Mouse (Mus musculus) lung, embryonic 15.5 days (tissue): ENCODE measurements around the gene Gucy2f. TPM values are rescaled to one million over a fixed set of nuclear protein-coding genes. Genes with fewer than 3 reads are reported as not detected.
"Not testable (repeated sequence)": the region's sequence is repeated elsewhere in the genome, so short reads cannot be mapped to it uniquely, and the experiment has no call there.

Experiments used
- ATAC-seq: fragments of 200-750 bp; cut with Nextera tagmentation; 2 replicates; pipeline ENCODE4 v1.8.0; 2017; ENCODE audit warnings: moderate number of reproducible peaks, borderline replicate concordance; ENCODE audit not compliant: low FRiP score, low TSS enrichment; ENCODE audit errors: extremely low read depth
- H3K27ac ChIP-seq: fragments of 300-500 bp; sonication (generic); 2 replicates; pipeline ENCODE4 v1.5.1; 2015; ENCODE audit warnings: moderate library complexity, mild to moderate bottlenecking, inconsistent platforms
- H3K27me3 ChIP-seq: fragments of 300-500 bp; sonication (generic); 2 replicates; pipeline ENCODE4 v1.6.1; 2015; ENCODE audit warnings: inconsistent platforms
- H3K36me3 ChIP-seq: fragments of 300-500 bp; sonication (generic); 2 replicates; pipeline ENCODE4 v1.6.1; 2015; ENCODE audit warnings: inconsistent platforms
- H3K4me1 ChIP-seq: fragments of 300-500 bp; sonication (generic); 2 replicates; pipeline ENCODE4 v1.6.1; 2015; ENCODE audit warnings: inconsistent platforms
- H3K4me2 ChIP-seq: fragments of 300-500 bp; sonication (generic); 2 replicates; pipeline ENCODE4 v1.6.1; 2015; ENCODE audit warnings: inconsistent platforms, mild to moderate bottlenecking, moderate library complexity
- H3K4me3 ChIP-seq: fragments of 300-500 bp; sonication (generic); 2 replicates; pipeline ENCODE4 v1.5.1; 2015; ENCODE audit warnings: mild to moderate bottlenecking, inconsistent platforms
- H3K9ac ChIP-seq: fragments of 300-500 bp; sonication (generic); 2 replicates; pipeline ENCODE4 v1.6.1; 2015; ENCODE audit warnings: inconsistent platforms
- H3K9me3 ChIP-seq: fragments of 300-500 bp; sonication (generic); 2 replicates; pipeline ENCODE4 v1.6.1; 2016; ENCODE audit warnings: inconsistent platforms
- WGBS: fragments of 180-500 bp; shearing (Covaris S2); methylation state at CpG from one replicate; pipeline ENCODE4 v1.1.7; 2015; 5-methylcytosine and 5-hydroxymethylcytosine counted together
- polyA plus RNA-seq: library from polyadenylated mRNA; unstranded; fragments of >200 nt; fragmentation: Nextera tagmentation; extraction: Ambion mirVana; gene quantifications from 2 replicates; pipeline ENCODE4 v1.2.1, GENCODE M21; 2015

Gucy2f gene
- polyA plus RNA-seq = 0.01 TPM in 1 of 2 replicates, not detected in the other

DNA sequence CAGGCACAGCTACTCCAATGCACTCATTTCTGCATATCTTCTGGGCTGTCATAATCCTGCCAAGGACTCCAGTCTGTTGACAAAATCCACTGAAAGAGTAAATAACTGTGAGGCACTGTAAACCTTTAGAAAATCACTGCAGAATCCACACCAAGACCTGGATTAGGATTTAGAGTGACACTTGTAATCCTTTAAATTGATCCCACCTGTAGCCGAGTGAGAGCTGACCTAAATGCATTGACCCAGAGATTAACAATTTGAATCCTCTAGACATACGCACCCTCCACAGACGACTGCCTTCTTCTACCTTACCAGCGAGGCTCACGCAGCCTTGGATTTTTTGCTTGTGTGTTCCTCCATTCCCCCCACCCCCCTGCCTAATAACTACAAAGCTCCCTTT is at the start of gene Gucy2f:
TSS of gene Gucy2f (minus strand) at position 101 of the 400 bp plus-strand sequence.
- Histone ChIP-seq H3K4me2 (no peak within 1 kb of the TSS), H3K4me1 (no peaks in the 10 kb centered on the region), H3K9me3 (no peaks in the 10 kb centered on the region), H3K4me3 (no peak within 1 kb of the TSS), H3K9ac (no peak within 1 kb of the TSS), H3K27me3 (no peaks in the 10 kb centered on the region), H3K27ac (no peak within 1 kb of the TSS), H3K36me3 (no peaks in the 10 kb centered on the region)
- no peak for ATAC-seq
- 14% methylated on average over 5 of the region's 5 CpGs for WGBS

DNA sequence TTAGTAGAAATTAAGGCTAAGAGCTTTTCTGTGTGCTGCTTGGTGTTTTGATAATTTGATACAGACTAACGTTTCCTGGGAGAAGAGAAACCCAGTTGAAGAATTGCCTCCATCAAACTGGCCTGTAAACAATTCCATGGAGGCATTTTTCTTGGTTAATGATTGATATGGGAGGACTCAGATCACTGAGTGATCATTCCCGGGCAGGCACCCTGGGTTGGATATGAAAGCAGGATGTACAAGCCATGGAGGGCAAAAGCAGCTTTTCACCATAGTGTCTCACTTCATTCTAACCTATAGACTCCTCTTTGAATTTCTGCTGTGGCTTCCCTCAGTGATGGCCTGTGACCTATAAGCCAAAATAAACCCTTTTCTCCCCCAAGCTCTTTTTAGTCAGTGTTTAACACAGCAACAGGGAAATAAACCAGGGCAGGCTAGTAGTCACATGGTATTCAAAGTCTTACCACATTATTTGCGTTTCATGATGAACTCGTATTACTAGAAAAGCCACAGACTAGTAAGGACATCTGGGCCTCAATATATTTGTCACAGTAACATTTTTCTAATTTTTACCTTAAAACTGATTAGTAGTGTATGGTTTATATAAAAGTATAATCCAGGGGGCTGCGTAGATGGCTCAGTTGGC is 49.1 kb upstream of the Gucy2f start:
- no peaks in the 10 kb centered on the region for H3K9me3 ChIP-seq
- no peak overlapping the region for H3K4me3 ChIP-seq
- no peaks in the 10 kb centered on the region for H3K36me3 ChIP-seq
- H3K27me3 ChIP-seq = no peaks in the 10 kb centered on the region; the same call in 1 of the 2 replicates
- H3K27ac ChIP-seq = no peak overlapping the region
- 68% methylated on average over 5 of the region's 5 CpGs for WGBS
- no peak for ATAC-seq
- no peak overlapping the region for H3K4me2 ChIP-seq
- no peak overlapping the region for H3K9ac ChIP-seq
- no peaks in the 10 kb centered on the region for H3K4me1 ChIP-seq

DNA sequence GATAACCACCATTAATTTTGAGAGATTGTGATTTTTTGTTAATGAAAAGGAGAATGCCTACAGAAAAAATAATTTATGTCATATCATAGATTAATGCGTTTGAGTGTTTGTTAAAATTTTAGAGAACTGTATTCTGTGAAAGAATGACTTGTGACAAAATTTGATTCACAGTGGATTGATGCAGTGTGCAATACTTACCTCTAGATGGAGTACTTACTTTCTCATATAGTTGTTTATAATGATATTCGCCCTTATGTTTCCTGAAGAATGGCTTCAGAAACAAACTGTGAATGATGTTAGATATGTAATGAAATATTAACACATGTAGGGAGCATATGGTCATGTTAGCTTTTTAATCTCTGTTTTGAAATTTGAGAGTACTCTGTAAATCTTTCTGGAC is 40.4 kb upstream of the Gucy2f start:
- Histone ChIP-seq H3K27ac (no peak overlapping the region), H3K9me3 (no peaks in the 10 kb centered on the region), H3K4me3 (no peak overlapping the region), H3K27me3 (no peaks in the 10 kb centered on the region), H3K9ac (no peak overlapping the region), H3K4me2 (no peak overlapping the region), H3K36me3 (no peaks in the 10 kb centered on the region), H3K4me1 (no peaks in the 10 kb centered on the region)
- 38% methylated on average over 2 of the region's 2 CpGs for WGBS
- ATAC-seq = no peak

GRCm38 (mm10) chrX:142236146-142236545 is 39.4 kb upstream of the Gucy2f start:
- not testable (repeated sequence) for H3K36me3 ChIP-seq, H3K4me2 ChIP-seq, H3K27me3 ChIP-seq, H3K4me3 ChIP-seq, H3K4me1 ChIP-seq, H3K27ac ChIP-seq, H3K9me3 ChIP-seq, H3K9ac ChIP-seq, ATAC-seq
- WGBS = 70% methylated on average over 1 of the region's 1 CpGs

- Histone ChIP-seq H3K4me2 (peak overlapping the region; percentile 49), H3K9ac (no peak overlapping the region), H3K4me1 (no peaks in the 10 kb centered on the region), H3K9me3 (no peaks in the 10 kb centered on the region), H3K27me3 (no peaks in the 10 kb centered on the region), H3K36me3 (no peaks in the 10 kb centered on the region), H3K27ac (no peak overlapping the region), H3K4me3 (peak overlapping the region; percentile 54)
- no peak for ATAC-seq
- WGBS = 37% methylated on average over 7 of the region's 7 CpGs
These were observed 32.0 kb upstream of the Gucy2f start for GRCm38 (mm10) chrX:142228769-142229158.

DNA sequence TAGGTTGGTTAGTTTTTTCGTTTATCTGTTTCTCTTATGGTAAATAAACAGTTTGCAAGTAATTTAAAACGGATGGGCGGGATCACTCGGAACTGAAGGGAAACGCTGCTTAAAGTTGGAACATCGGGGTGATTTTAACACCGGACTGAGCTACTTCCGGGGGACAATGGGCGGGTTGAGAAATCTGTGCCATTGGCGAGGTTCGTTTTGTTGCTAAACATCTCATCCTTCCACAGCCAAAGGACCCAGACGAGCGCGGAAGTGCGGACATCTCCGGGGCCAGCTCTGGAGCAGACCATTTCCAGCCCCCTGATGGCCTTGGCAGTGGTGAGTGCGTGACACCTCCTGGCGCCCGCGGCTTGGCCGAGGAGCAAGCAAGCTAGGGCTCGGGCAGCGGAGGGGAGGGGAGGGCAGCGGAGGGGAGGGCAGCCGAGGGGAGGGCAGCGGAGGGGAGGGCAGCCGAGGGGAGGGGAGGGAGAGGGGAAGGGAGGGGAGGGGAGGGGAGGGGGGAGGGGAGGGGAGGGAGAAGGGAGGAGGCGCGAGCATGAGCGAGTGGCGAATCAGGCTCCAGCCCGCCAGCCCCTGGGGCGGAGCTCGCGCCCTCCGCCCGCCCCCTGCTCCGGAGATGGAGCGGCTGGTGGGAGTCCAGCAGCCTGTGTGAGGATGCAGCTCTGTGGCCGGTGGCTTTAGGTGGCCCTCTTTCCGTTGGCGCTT is 31.5 kb upstream of the Gucy2f start:
- H3K36me3 ChIP-seq = no peaks in the 10 kb centered on the region
- H3K9me3 ChIP-seq = no peaks in the 10 kb centered on the region
- no peaks in the 10 kb centered on the region for H3K27me3 ChIP-seq
- peak overlapping the region; percentile 54 for H3K4me2 ChIP-seq
- peak overlapping the region; percentile 95 for H3K27ac ChIP-seq
- peak; percentile 98 for ATAC-seq
- H3K4me1 ChIP-seq = no peaks in the 10 kb centered on the region
- 15% methylated on average over 31 of the region's 42 CpGs for WGBS
- H3K9ac ChIP-seq = peak overlapping the region; percentile 50
- peak overlapping the region; percentile 54 for H3K4me3 ChIP-seq

- peak; percentile 76 for ATAC-seq
- no peak overlapping the region; the same call in 1 of the 2 replicates for H3K9ac ChIP-seq
- no peaks in the 10 kb centered on the region for H3K4me1 ChIP-seq
- no peaks in the 10 kb centered on the region for H3K9me3 ChIP-seq
- no peaks in the 10 kb centered on the region for H3K36me3 ChIP-seq
- 24% methylated on average over 15 of the region's 15 CpGs for WGBS
- peak overlapping the region; percentile 54 for H3K4me2 ChIP-seq
- no peaks in the 10 kb centered on the region for H3K27me3 ChIP-seq
- peak overlapping the region; percentile 54 for H3K4me3 ChIP-seq
- peak overlapping the region; percentile 95 for H3K27ac ChIP-seq
These were observed 30.8 kb upstream of the Gucy2f start for GRCm38 (mm10) chrX:142227398-142228054.

DNA sequence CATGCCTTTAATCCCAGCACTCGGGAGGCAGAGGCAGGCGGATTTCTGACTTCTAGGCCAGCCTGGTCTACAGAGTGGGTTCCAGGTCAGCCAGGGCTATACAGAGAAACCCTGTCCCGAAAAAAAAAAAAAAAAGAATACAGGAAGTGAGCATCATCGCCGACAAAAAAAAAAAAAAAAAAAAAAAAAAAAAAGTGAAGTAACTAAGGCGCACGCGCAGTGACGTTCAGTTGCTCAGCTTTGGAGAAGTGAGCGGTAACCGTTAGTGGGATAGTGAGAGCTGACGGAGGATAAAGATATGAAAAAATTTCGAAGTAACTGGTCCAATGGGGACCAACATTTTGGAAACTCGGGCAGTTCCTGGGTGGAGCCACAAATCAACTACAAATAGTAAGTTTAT is 29.8 kb upstream of the Gucy2f start, which contains the start of gene Nxt2:
TSS of gene Nxt2 (plus strand) at position 229 of the 400 bp plus-strand sequence.
- H3K9me3 ChIP-seq = no peaks in the 10 kb centered on the region
- no peaks in the 10 kb centered on the region for H3K4me1 ChIP-seq
- WGBS = 86% methylated on average over 12 of the region's 14 CpGs
- no peak for ATAC-seq
- peak within 1 kb of the TSS; percentile 54 for H3K4me3 ChIP-seq
- no peak within 1 kb of the TSS; the same call in 1 of the 2 replicates for H3K9ac ChIP-seq
- H3K4me2 ChIP-seq = peak within 1 kb of the TSS; percentile 54
- no peaks in the 10 kb centered on the region for H3K36me3 ChIP-seq
- no peaks in the 10 kb centered on the region for H3K27me3 ChIP-seq
- peak within 1 kb of the TSS; percentile 95 for H3K27ac ChIP-seq

- Histone ChIP-seq H3K27me3 (no peaks in the 10 kb centered on the region), H3K36me3 (no peaks in the 10 kb centered on the region), H3K9me3 (no peaks in the 10 kb centered on the region), H3K27ac (no peak overlapping the region), H3K4me2 (no peak overlapping the region), H3K9ac (no peak overlapping the region), H3K4me1 (no peaks in the 10 kb centered on the region), H3K4me3 (no peak overlapping the region)
- no peak for ATAC-seq
- 14% methylated on average over 3 of the region's 3 CpGs for WGBS
These were observed 3.6 kb upstream of the Gucy2f start for GRCm38 (mm10) chrX:142200295-142200694.

GRCm38 (mm10) chrX:142195551-142195950 is 1.2 kb downstream of the Gucy2f start:
- Histone ChIP-seq H3K9me3 (no peaks in the 10 kb centered on the region), H3K27ac (no peak overlapping the region), H3K27me3 (no peaks in the 10 kb centered on the region), H3K36me3 (no peaks in the 10 kb centered on the region), H3K4me3 (no peak overlapping the region), H3K4me2 (no peak overlapping the region), H3K9ac (no peak overlapping the region), H3K4me1 (no peaks in the 10 kb centered on the region)
- ATAC-seq = no peak
- WGBS = 60% methylated on average over 1 of the region's 1 CpGs

DNA sequence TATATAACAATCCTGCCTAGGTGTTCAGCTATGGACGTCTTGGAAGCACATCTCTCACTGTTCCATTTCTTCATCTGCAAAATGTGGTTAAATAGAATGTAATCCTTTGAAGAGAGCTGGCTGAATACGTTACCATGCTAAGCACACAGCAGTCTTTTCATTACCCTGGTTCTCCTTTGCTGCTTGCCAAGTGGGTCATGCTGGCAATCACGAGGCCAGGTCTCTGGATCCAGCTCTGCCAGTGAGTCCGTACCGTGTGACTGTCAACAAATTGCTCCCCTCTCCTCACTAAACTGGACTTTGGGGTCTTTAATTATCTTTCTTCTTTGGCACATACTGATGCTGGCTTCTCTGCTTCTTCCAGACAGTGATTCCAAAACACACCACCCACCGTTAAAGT is 2.3 kb downstream of the Gucy2f start:
- Histone ChIP-seq H3K4me1 (no peaks in the 10 kb centered on the region), H3K27ac (no peak overlapping the region), H3K9me3 (no peaks in the 10 kb centered on the region), H3K27me3 (no peaks in the 10 kb centered on the region), H3K9ac (no peak overlapping the region), H3K4me3 (no peak overlapping the region), H3K36me3 (no peaks in the 10 kb centered on the region), H3K4me2 (no peak overlapping the region)
- ATAC-seq = no peak
- 57% methylated on average over 6 of the region's 6 CpGs for WGBS

- ATAC-seq = no peak
- H3K9ac ChIP-seq = no peak overlapping the region
- H3K36me3 ChIP-seq = no peaks in the 10 kb centered on the region
- H3K4me1 ChIP-seq = no peaks in the 10 kb centered on the region
- WGBS = 65% methylated on average over 2 of the region's 2 CpGs
- H3K4me2 ChIP-seq = no peak overlapping the region
- H3K27me3 ChIP-seq = peaks cover 3% of the 10 kb centered on the region; the same call in 1 of the 2 replicates
- H3K9me3 ChIP-seq = no peaks in the 10 kb centered on the region
- H3K27ac ChIP-seq = no peak overlapping the region
- H3K4me3 ChIP-seq = no peak overlapping the region
These were observed 6.4 kb downstream of the Gucy2f start for GRCm38 (mm10) chrX:142190355-142190754.
